Comparison of ENCODE assay signal across 8 mouse cellular contexts in the genomic region with DNA sequence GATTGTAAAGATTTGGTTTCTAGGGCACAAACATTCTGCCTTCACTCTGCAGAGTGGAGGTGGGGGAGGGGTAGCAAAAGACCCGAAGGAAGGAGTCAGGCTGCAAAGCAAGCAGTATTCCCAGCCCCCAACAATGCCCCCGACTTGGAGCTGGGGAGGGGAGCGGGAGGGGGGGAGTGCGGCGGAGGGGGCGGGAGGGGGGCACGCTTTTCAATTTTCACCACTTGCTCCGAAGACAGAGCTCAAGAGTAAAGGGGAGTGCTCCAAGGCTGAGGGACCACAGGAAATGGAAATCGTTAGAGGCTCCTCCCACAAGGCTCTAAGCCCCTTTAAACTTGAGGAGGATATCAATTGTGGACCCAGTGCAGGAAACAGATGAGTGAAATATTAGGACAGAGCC.
DNase-seq lines count a peak whose midpoint lies in the region; ATAC-seq and TF ChIP-seq lines count a peak whose summit lies in the region.

No protein-coding gene starts in this region.

- intact Hi-C loops in heart, postnatal 25 days (cut with DNase I), result loop anchor here (10.0 kb wide), 1 partner anchor 314 kb away; no protein-coding TSS in a partner anchor

- peaks cover 10 to 19% of the 10 kb centered on the region in 2 experiments for H3K4me1 ChIP-seq in heart, embryonic 14.5 days (ENCODE audit: control insufficient read depth in 2 of 2, insufficient read depth in 2 of 2, low read length in 2 of 2)
- H3K4me1 ChIP-seq in hindbrain, postnatal 0 days (ENCODE audit: insufficient read depth, low read length), result no peaks in the 10 kb centered on the region
- no peaks in the 10 kb centered on the region for H3K4me1 ChIP-seq in midbrain, postnatal 0 days (ENCODE audit: insufficient read depth, low read length)

- H3K4me3 ChIP-seq in heart, embryonic 14.5 days (ENCODE audit: control insufficient read depth in 1 of 2, insufficient read depth in 1 of 2, low read depth in 1 of 2, low read length in 2 of 2), result peak overlapping the region in 1 of 2 experiments; percentile 9; a peak in 2 of 4 replicates
- H3K4me3 ChIP-seq in hindbrain, postnatal 0 days (ENCODE audit: low read length), result 0 out of 2 replicates have a peak overlapping the region, but pooled peaks have one; percentile 14
- no peak overlapping the region for H3K4me3 ChIP-seq in midbrain, postnatal 0 days (ENCODE audit: low read depth, low read length)

- 12% methylated on average over 8 of the region's 9 CpGs for WGBS in heart, embryonic 14.5 days
- WGBS in hindbrain, postnatal 0 days, result 34% methylated on average over 8 of the region's 9 CpGs
- 19% methylated on average over 9 of the region's 9 CpGs for WGBS in midbrain, postnatal 0 days

- H3K4me2 ChIP-seq in heart, embryonic 14.5 days (ENCODE audit: low read length), result peak overlapping the region; percentile 52
- H3K4me2 ChIP-seq in hindbrain, postnatal 0 days (ENCODE audit: low read depth, low read length), result peak overlapping the region; percentile 42
- H3K4me2 ChIP-seq in midbrain, postnatal 0 days (ENCODE audit: low read depth, low read length, poor library complexity, severe bottlenecking), result peak overlapping the region; percentile 33

- H3K27me3 ChIP-seq in heart, embryonic 14.5 days (ENCODE audit: control insufficient read depth, insufficient read depth, low read length), result no peaks in the 10 kb centered on the region
- no peaks in the 10 kb centered on the region; the same call in 1 of the 2 replicates for H3K27me3 ChIP-seq in hindbrain, postnatal 0 days (ENCODE audit: insufficient read depth, low read length)
- no peaks in the 10 kb centered on the region for H3K27me3 ChIP-seq in midbrain, postnatal 0 days (ENCODE audit: insufficient read depth, low read length)

- H3K9me3 ChIP-seq in heart, embryonic 14.5 days (ENCODE audit: control insufficient read depth, low read length), result no peaks in the 10 kb centered on the region
- H3K9me3 ChIP-seq in hindbrain, postnatal 0 days (ENCODE audit: low read length), result no peaks in the 10 kb centered on the region
- H3K9me3 ChIP-seq in midbrain, postnatal 0 days (ENCODE audit: low read length), result no peaks in the 10 kb centered on the region

- 0 out of 2 replicates have a peak overlapping the region, but pooled peaks have one; percentile 16 for H3K9ac ChIP-seq in heart, embryonic 14.5 days (ENCODE audit: low read length)
- no peak overlapping the region for H3K9ac ChIP-seq in hindbrain, postnatal 0 days (replicated peaks; ENCODE audit: low read length)
- no peak overlapping the region for H3K9ac ChIP-seq in midbrain, postnatal 0 days (replicated peaks; ENCODE audit: low read length, poor library complexity, severe bottlenecking)

- peaks cover 13% of the 10 kb centered on the region; the same call in 1 of the 2 replicates for H3K36me3 ChIP-seq in heart, embryonic 14.5 days (ENCODE audit: control insufficient read depth, insufficient read depth, low read length)
- no peaks in the 10 kb centered on the region for H3K36me3 ChIP-seq in hindbrain, postnatal 0 days (ENCODE audit: insufficient read depth, low read length)
- no peaks in the 10 kb centered on the region for H3K36me3 ChIP-seq in midbrain, postnatal 0 days (ENCODE audit: insufficient read depth, low read length)

- no peak for ATAC-seq in heart, embryonic 14.5 days (ENCODE audit: insufficient number of reproducible peaks, insufficient read depth, low FRiP score, low read depth)
- ATAC-seq in hindbrain, postnatal 0 days, result peak; percentile 51; the same call in 1 of the 2 replicates
- ATAC-seq in midbrain, postnatal 0 days (ENCODE audit: low FRiP score), result no peak
- ATAC-seq in granulocyte monocyte progenitor cell, adult 5-6 weeks (replicated peaks; ENCODE audit: poor library complexity, severe bottlenecking), result no peak

- no peak for DNase-seq in heart, postnatal 25 days (ENCODE audit: low spot score)
- DNase-seq in embryo, embryonic 11 days, result peak; percentile 71
- DNase-seq in hindbrain, postnatal 0 days (ENCODE audit: low spot score), result no peak
- DNase-seq in midbrain, postnatal 0 days (ENCODE audit: low spot score), result no peak
- no peak for DNase-seq in left cerebral cortex, adult 18-20 months (ENCODE audit: low spot score in 2 of 2)
- no peak for DNase-seq in layer of hippocampus, adult 8-10 months (ENCODE audit: low spot score in 2 of 2)

- peak overlapping the region; percentile 24 to 44; a peak in 2 of 4 replicates for H3K27ac ChIP-seq in heart, embryonic 14.5 days (replicated peaks in 1 of 2; ENCODE audit: control insufficient read depth in 1 of 2, insufficient read depth in 1 of 2, low read depth in 2 of 2, low read length in 2 of 2)
- no peak overlapping the region for H3K27ac ChIP-seq in hindbrain, postnatal 0 days
- no peak overlapping the region for H3K27ac ChIP-seq in midbrain, postnatal 0 days (ENCODE audit: low read depth, low read length)

- no peak for TF ChIP-seq CTCF in hindbrain, postnatal 0 days (IDR thresholded peaks at IDR 0.05; ENCODE audit: low read depth)
- TF ChIP-seq CTCF in midbrain, postnatal 0 days (IDR thresholded peaks at IDR 0.05), result no peak

Comparison
In these comparisons a context has a peak if more than half of its experiments do, and no peak if none do; other contexts are left out.
1. H3K27ac ChIP-seq: peak in heart, embryonic 14.5 days (2 of 2); none in hindbrain, postnatal 0 days (single experiment) and midbrain, postnatal 0 days (single experiment).
2. Peak in every context shown above with its lines, with median percentiles within 50 percentile points of each other: H3K4me2 ChIP-seq.